Mouse (Mus musculus) layer of hippocampus, adult 18-20 months (tissue): ENCODE data around the gene Wasl. TPM values are rescaled to one million over a fixed set of nuclear protein-coding genes. Genes with fewer than 3 reads are reported as not detected.
A peak's percentile ranks its signal among the peaks of the same experiment; 100 is the strongest.

Experiments
- DNase-seq, 2 experiments: peaks; one replicate each; pipeline ENCODE4 v3.0.0; 2022; ENCODE audit warnings: low spot score in 2 of 2
- long read RNA-seq: library from polyadenylated mRNA; stranded (forward); transcript quantifications from one replicate; pipeline ENCODE4 v2.0.0, GENCODE M21; 2021
- total RNA-seq, 2 experiments: library from RNA; stranded (reverse); gene quantifications; 2 replicates each; pipeline ENCODE4 v1.2.3; 2021

The Wasl gene
- 100 to 1,000 TPM; 144 to 162 TPM for total RNA-seq
- long read RNA-seq, full-length matches to known transcripts = 116 of 144 reads
- long read RNA-seq, partial matches to known transcripts = 18 of 144 reads
- long read RNA-seq, other reads (novel, unspliced or antisense) = 10 of 144 reads

- DNase-seq = peak; percentile 99
These were observed at the start of gene Wasl for GRCm38 (mm10) chr6:24664867-24665458. Wasl (minus strand) TSS chr6:24665009.

GRCm38 (mm10) chr6:24707499-24707898, 42.7 kb upstream of the Wasl start:
- no peak for DNase-seq

- DNase-seq = no peak
These were observed 42.3 kb upstream of the Wasl start for GRCm38 (mm10) chr6:24707090-24707489.

- DNase-seq = no peak
These were observed 32.4 kb upstream of the Wasl start for GRCm38 (mm10) chr6:24697216-24697615.

GRCm38 (mm10) chr6:24696117-24696516, 31.3 kb upstream of the Wasl start:
- no peak for DNase-seq

GRCm38 (mm10) chr6:24694455-24695410, 29.9 kb upstream of the Wasl start:
- no peak for DNase-seq

- peak; percentile 17 to 74 for DNase-seq
These were observed 23.1 kb upstream of the Wasl start for GRCm38 (mm10) chr6:24687871-24688270.

- DNase-seq = no peak
These were observed 18.3 kb upstream of the Wasl start for GRCm38 (mm10) chr6:24683113-24683512.

- DNase-seq = no peak
These were observed 3.0 kb upstream of the Wasl start for GRCm38 (mm10) chr6:24667829-24668228.

- no peak for DNase-seq
These were observed 1.4 kb upstream of the Wasl start for GRCm38 (mm10) chr6:24666248-24666647.

GRCm38 (mm10) chr6:24664133-24664866, 509 bp downstream of the Wasl start:
- DNase-seq = peak; percentile 8 to 42

- DNase-seq = peak; percentile 8 to 52
These were observed 1.3 kb downstream of the Wasl start for GRCm38 (mm10) chr6:24663196-24664132.

GRCm38 (mm10) chr6:24662483-24662882, 2.3 kb downstream of the Wasl start:
- no peak for DNase-seq

- no peak for DNase-seq
These were observed 2.9 kb downstream of the Wasl start for GRCm38 (mm10) chr6:24661879-24662278.

- DNase-seq = no peak
These were observed 7.0 kb downstream of the Wasl start for GRCm38 (mm10) chr6:24657647-24658387.

- no peak for DNase-seq
These were observed 8.7 kb downstream of the Wasl start for GRCm38 (mm10) chr6:24656094-24656493.

GRCm38 (mm10) chr6:24651538-24651937, 13.3 kb downstream of the Wasl start:
- no peak for DNase-seq

- no peak for DNase-seq
These were observed 14.1 kb downstream of the Wasl start for GRCm38 (mm10) chr6:24650719-24651118.

GRCm38 (mm10) chr6:24648403-24648802, 16.4 kb downstream of the Wasl start:
- DNase-seq = no peak
